Mouse (Mus musculus) neural tube, embryonic 11.5 days (tissue): ENCODE measurements around the gene Itga8. TPM values are rescaled to one million over a fixed set of nuclear protein-coding genes. Genes with fewer than 3 reads are reported as not detected.

ENCODE experiments used
- ATAC-seq: fragments of 200-750 bp; cut with Nextera tagmentation; 2 replicates; pipeline ENCODE4 v1.8.0; 2017; ENCODE audit warnings: moderate number of reproducible peaks, mild to moderate bottlenecking, moderate TSS enrichment, moderate library complexity; ENCODE audit not compliant: insufficient read depth, low FRiP score, low TSS enrichment
- DNase-seq: peaks from one replicate; pipeline ENCODE4 v3.0.0-alpha.2; 2015; ENCODE audit warnings: low spot score
- H3K27ac ChIP-seq: fragments of 300-500 bp; sonication (generic); 2 replicates; pipeline ENCODE4 v1.5.1; 2014; ENCODE audit warnings: low read depth, mild to moderate bottlenecking, low read length
- H3K27me3 ChIP-seq: fragments of 300-500 bp; sonication (generic); 2 replicates; pipeline ENCODE4 v1.6.1; 2014; ENCODE audit warnings: mild to moderate bottlenecking, low read length, mixed read lengths; ENCODE audit not compliant: control insufficient read depth, insufficient read depth
- H3K36me3 ChIP-seq: fragments of 300-500 bp; sonication (generic); 2 replicates; pipeline ENCODE4 v1.6.1; 2014; ENCODE audit warnings: mild to moderate bottlenecking, low read length, moderate library complexity, mixed read lengths; ENCODE audit not compliant: control insufficient read depth, insufficient read depth
- H3K4me1 ChIP-seq: fragments of 300-500 bp; sonication (generic); 2 replicates; pipeline ENCODE4 v1.6.1; 2014; ENCODE audit warnings: low read length, mixed read lengths; ENCODE audit not compliant: control insufficient read depth, insufficient read depth
- H3K4me2 ChIP-seq: fragments of 300-500 bp; sonication (generic); 2 replicates; pipeline ENCODE4 v1.6.1; 2014; ENCODE audit warnings: low read depth, mild to moderate bottlenecking, moderate library complexity
- H3K4me3 ChIP-seq: fragments of 300-500 bp; sonication (generic); 2 replicates; pipeline ENCODE4 v1.5.1; 2014; ENCODE audit warnings: low read depth, low read length
- H3K9ac ChIP-seq: fragments of 300-500 bp; sonication (generic); 2 replicates; pipeline ENCODE4 v1.6.1; 2014; ENCODE audit warnings: mild to moderate bottlenecking, low read length
- H3K9me3 ChIP-seq: fragments of 300-500 bp; sonication (generic); 2 replicates; pipeline ENCODE4 v1.6.1; 2016; ENCODE audit warnings: low read length; ENCODE audit not compliant: control insufficient read depth
- WGBS: fragments of 180-500 bp; shearing (Covaris S2); extraction: QIAGEN DNeasy Blood & Tissue Kit; methylation state at CpG from one replicate; pipeline ENCODE4 v1.1.7; 2014; 5-methylcytosine and 5-hydroxymethylcytosine counted together
- polyA plus RNA-seq: library from polyadenylated mRNA; unstranded; fragments of >200 nt; fragmentation: Nextera tagmentation; extraction: Ambion mirVana; gene quantifications from 2 replicates; pipeline ENCODE4 v1.2.1, GENCODE M21; 2014

Gene Itga8
- polyA plus RNA-seq, 1 experiment from 2014 or later, result 8.2 TPM

DNA sequence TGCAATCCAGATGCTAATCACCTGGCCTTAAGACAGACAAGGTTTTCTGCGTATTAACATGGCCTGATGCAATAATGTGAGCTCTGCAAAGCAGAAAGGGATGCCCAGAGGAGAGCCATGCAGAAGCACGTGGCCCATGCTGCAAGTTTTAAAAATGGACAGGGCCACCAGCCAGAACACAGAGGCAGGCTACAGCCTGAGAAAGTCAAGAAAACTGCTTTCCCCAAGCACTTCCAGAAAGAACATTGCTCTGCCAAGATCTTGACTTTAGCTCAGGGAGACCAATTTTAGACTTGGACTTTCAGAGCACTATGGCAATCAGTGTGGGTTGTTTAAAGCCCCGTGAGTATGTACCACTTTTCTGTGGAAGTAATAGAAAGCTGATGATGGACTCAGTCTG is 11.5 kb downstream of the Itga8 start:
- no peak overlapping the region for H3K9ac ChIP-seq
- H3K4me3 ChIP-seq, result no peak overlapping the region
- 89% methylated on average over 3 of the region's 3 CpGs for WGBS
- DNase-seq (no peak), ATAC-seq (no peak)
- H3K27ac ChIP-seq, result no peak overlapping the region
- no peaks in the 10 kb centered on the region for H3K9me3 ChIP-seq
- no peaks in the 10 kb centered on the region for H3K4me1 ChIP-seq
- H3K4me2 ChIP-seq, result no peak overlapping the region
- no peaks in the 10 kb centered on the region for H3K27me3 ChIP-seq
- no peaks in the 10 kb centered on the region for H3K36me3 ChIP-seq

DNA sequence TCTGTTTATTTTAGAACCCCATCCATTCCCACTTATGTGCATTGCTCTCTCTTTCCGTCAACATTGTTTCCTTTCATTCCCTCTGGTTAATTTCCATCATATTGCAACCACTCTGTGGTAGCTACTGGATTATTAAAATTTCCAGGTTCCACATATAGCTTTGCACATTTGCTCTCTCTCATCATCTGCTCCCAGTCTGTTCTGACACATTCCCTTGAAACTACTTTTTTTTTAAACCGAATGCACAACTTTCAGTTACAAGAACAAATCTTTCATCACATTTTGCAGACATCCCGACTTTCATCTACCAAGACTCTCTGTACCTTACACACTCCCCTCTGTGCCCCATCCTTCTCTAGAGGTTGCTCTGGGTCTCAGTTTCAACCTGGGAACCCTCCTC is 13.9 kb downstream of the Itga8 start:
- Histone ChIP-seq H3K27ac (no peak overlapping the region), H3K9me3 (no peaks in the 10 kb centered on the region), H3K9ac (no peak overlapping the region), H3K36me3 (no peaks in the 10 kb centered on the region), H3K27me3 (no peaks in the 10 kb centered on the region), H3K4me1 (no peaks in the 10 kb centered on the region), H3K4me3 (no peak overlapping the region), H3K4me2 (no peak overlapping the region)
- ATAC-seq (no peak), DNase-seq (no peak)
- 91% methylated on average over 3 of the region's 3 CpGs for WGBS

DNA sequence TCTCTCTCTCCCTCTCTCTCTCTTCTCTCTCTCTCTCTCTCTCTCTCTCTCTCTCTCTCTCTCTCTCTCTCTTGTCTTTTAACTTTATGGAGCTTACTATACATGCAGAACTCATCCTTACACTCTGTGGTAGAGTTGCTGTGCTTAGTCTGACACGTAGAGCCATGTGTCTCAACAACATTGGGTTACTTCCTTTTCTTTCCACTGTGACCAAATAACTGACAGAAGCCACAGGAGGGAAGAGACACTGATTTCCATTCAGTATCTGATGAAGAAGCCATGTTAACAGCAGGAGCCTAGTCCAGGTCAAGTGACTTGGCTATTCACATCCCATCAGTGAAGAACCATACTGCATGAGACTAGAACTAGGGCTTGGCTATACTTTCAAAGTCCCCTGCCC is 21.1 kb downstream of the Itga8 start:
- DNase-seq (no peak), ATAC-seq (no peak)
- no peaks in the 10 kb centered on the region for H3K36me3 ChIP-seq
- H3K4me2 ChIP-seq, result no peak overlapping the region
- H3K27ac ChIP-seq, result no peak overlapping the region
- no peak overlapping the region for H3K9ac ChIP-seq
- no peak overlapping the region for H3K4me3 ChIP-seq
- no peaks in the 10 kb centered on the region for H3K9me3 ChIP-seq
- 83% methylated on average over 1 of the region's 1 CpGs for WGBS
- H3K27me3 ChIP-seq, result no peaks in the 10 kb centered on the region
- H3K4me1 ChIP-seq, result no peaks in the 10 kb centered on the region

DNA sequence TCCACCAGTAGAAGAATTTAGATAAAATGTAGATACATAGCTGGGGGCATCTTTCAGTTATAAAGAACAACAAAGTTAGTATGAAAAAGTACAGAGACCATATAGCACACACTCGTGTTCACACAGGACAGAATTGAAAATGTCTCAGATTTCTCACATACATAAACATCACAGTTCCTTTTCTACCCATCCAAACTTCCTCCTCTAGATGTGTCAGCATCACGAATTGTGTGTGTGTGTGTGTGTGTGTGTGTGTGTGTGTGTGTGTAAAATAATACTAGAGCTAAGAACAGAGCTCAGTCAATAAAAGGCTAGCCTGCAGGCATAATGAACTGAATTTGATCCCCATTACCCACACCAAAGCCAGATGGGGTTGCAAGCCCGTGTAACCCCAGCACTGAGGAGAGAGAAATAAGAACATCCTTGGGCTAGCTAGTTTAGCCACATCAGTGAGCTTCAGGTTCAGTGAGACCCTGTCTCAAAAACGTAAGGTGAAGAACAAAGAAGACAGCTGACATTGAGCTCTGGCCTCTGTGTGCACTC is 22.6 kb downstream of the Itga8 start:
- Histone ChIP-seq H3K4me1 (no peaks in the 10 kb centered on the region), H3K36me3 (no peaks in the 10 kb centered on the region), H3K27ac (no peak overlapping the region), H3K4me3 (no peak overlapping the region), H3K9me3 (no peaks in the 10 kb centered on the region), H3K27me3 (no peaks in the 10 kb centered on the region), H3K9ac (no peak overlapping the region), H3K4me2 (no peak overlapping the region)
- no peak for DNase-seq
- no peak for ATAC-seq
- WGBS, result 64% methylated on average over 4 of the region's 4 CpGs

DNA sequence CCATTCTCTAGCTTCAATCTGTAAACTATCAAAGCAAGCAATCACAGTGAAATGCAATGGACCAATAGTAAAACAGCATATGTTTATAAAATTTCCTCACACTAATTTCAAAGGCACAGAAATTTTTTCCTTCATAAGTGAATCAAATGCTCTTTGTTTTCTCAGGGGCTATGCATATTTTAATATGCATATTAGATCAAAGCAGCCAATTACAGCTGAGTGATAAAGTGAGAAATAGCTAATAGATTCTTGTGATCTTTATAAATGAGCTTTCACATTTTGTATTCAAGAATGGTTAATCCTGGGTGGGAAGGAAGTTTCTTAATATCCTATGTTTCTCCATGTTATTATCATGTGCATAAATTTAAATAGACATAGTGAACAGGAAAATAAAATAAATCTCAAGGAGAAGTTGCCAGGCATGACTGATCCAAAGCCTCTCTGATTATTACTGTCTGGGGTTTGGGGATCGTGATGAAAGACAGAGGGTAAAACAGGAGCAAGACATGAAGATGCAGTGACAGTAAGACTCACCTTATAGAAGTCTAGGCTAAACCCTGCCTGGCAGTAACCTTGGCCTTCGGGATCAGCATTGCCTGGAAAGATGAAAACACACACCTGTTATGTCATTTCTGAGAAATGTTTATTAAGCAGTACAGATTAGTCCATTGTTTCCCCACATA is 44.9 kb downstream of the Itga8 start:
- H3K4me1 ChIP-seq, result no peaks in the 10 kb centered on the region
- H3K4me3 ChIP-seq, result no peak overlapping the region
- no peak for DNase-seq
- H3K4me2 ChIP-seq, result no peak overlapping the region
- H3K36me3 ChIP-seq, result no peaks in the 10 kb centered on the region
- no peak overlapping the region for H3K9ac ChIP-seq
- no peaks in the 10 kb centered on the region for H3K27me3 ChIP-seq
- 95% methylated on average over 2 of the region's 2 CpGs for WGBS
- no peaks in the 10 kb centered on the region for H3K9me3 ChIP-seq
- no peak for ATAC-seq
- no peak overlapping the region for H3K27ac ChIP-seq

DNA sequence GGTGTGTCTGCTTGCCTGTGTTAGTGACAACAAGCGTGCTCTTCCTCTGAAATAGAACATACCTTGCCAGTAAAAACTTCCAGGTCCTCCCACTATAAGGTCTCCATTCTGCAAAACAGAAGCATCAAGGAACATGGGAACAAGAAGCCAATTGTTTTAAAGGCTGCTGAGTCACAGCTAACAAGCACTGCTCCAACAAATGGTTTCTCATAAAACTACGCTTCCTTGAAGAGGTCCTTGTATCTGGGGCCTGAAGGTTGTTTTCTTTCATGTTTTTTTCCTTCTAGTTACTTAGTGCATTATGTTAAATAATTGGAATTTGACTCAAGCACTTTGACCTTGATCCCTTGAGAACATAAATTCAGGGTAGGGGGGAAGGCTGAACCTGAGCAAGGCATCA is 45.8 kb downstream of the Itga8 start:
- H3K4me3 ChIP-seq, result no peak overlapping the region
- ATAC-seq (no peak), DNase-seq (no peak)
- no peaks in the 10 kb centered on the region for H3K27me3 ChIP-seq
- H3K36me3 ChIP-seq, result no peaks in the 10 kb centered on the region
- H3K27ac ChIP-seq, result no peak overlapping the region
- no peaks in the 10 kb centered on the region for H3K9me3 ChIP-seq
- no peaks in the 10 kb centered on the region for H3K4me1 ChIP-seq
- 68% methylated on average over 2 of the region's 2 CpGs for WGBS
- H3K4me2 ChIP-seq, result no peak overlapping the region
- no peak overlapping the region for H3K9ac ChIP-seq

DNA sequence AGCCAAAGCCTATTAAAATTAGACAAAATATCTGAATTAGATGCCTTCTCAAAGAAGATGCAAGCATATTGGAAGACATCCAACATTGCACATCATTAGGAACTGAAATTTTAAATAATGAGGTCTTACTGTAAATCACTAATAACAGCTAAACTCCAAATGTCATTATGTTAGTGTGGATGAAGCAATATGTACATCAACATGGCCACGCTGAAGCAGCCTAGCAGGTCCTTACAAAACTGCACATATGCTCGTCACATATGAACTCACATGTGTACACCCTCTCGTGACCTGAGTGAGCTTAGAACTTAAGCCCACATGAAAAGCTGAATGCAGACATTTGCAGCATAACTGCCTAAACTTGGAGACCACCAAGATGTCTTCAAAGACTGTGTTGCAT is 66.4 kb downstream of the Itga8 start:
- Histone ChIP-seq H3K4me3 (no peak overlapping the region), H3K36me3 (no peaks in the 10 kb centered on the region), H3K9ac (no peak overlapping the region), H3K27ac (no peak overlapping the region), H3K9me3 (no peaks in the 10 kb centered on the region), H3K4me1 (no peaks in the 10 kb centered on the region), H3K4me2 (no peak overlapping the region), H3K27me3 (no peaks in the 10 kb centered on the region)
- DNase-seq, result no peak
- 87% methylated on average over 3 of the region's 3 CpGs for WGBS
- no peak for ATAC-seq

DNA sequence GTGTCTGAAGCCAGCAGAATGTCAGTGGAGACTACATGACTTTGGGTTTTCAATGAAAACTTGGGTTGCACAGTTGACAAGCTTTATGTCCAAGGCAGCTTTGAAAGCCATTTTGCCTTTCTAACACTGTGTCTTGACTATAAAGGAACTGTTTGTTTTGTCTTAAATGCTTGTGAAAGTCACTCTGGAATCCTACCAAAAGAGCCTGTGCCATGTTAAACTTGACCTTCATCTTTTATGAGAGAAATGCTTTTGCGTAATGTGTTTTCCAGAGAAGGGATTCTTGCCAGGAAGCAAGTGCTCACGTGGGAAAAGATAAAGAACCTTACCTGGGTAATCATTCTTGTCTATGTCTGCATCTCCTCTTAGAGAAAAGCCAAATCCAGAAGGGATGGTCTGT is 72.0 kb downstream of the Itga8 start:
- Histone ChIP-seq H3K27me3 (no peaks in the 10 kb centered on the region), H3K27ac (no peak overlapping the region), H3K4me2 (no peak overlapping the region), H3K36me3 (no peaks in the 10 kb centered on the region), H3K9ac (no peak overlapping the region), H3K4me3 (no peak overlapping the region), H3K9me3 (no peaks in the 10 kb centered on the region), H3K4me1 (no peaks in the 10 kb centered on the region)
- 88% methylated on average over 2 of the region's 2 CpGs for WGBS
- DNase-seq (no peak), ATAC-seq (no peak)

DNA sequence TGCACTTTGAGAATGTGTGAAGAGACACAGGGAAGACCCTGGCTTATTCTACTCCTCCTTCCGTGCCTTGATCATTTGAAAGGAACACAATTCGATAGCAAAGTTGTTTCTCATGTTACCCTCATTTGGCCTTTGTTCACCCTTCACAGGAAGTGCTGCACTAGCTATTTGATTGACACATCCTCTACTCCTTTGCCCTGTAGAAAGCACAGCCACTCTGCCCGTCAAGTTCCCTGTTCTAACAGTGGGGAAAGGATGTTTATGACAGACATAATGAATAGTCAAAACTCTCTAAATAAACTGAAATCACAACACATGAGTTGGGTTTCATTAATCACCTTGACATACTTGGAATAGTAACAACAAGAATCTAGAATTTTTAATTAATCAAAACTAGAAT is 73.4 kb downstream of the Itga8 start:
- Histone ChIP-seq H3K27me3 (no peaks in the 10 kb centered on the region), H3K4me3 (no peak overlapping the region), H3K4me2 (no peak overlapping the region), H3K36me3 (no peaks in the 10 kb centered on the region), H3K4me1 (no peaks in the 10 kb centered on the region), H3K9me3 (no peaks in the 10 kb centered on the region), H3K9ac (no peak overlapping the region), H3K27ac (no peak overlapping the region)
- no peak for ATAC-seq
- WGBS, result 68% methylated on average over 3 of the region's 3 CpGs
- no peak for DNase-seq
